14 mouse cellular contexts compared by ENCODE assay signal in genomic region chr5:96395786-96396650, GRCm38 (mm10). TPM values are rescaled to one million over a fixed set of nuclear protein-coding genes. Genes with fewer than 3 reads are reported as not detected.
DNase-seq lines count a peak whose midpoint lies in the region; ATAC-seq and TF ChIP-seq lines count a peak whose summit lies in the region.
"Had no signal": no experiment of that assay in that cellular context is flagged by ENCODE, and none has a peak within 500 bp of the region (broad histone marks: within the 10 kb centered on the region; RNA-seq: fewer than 3 reads in every experiment).

No protein-coding gene starts in this region.

- peaks cover 8% of the 10 kb centered on the region for H3K4me1 ChIP-seq in heart, embryonic 11.5 days (ENCODE audit: control insufficient read depth, insufficient read depth, low read length)
- no peaks in the 10 kb centered on the region for H3K4me1 ChIP-seq in liver, postnatal 0 days (ENCODE audit: insufficient read depth)
- no peaks in the 10 kb centered on the region for H3K4me1 ChIP-seq in liver, embryonic 12.5 days
- H3K4me1 ChIP-seq in forebrain, embryonic 16.5 days (replicated peaks; ENCODE audit: control insufficient read depth, insufficient read depth, low read length) = no peaks in the 10 kb centered on the region
- H3K4me1 ChIP-seq: liver, embryonic 15.5 days had no signal

- no peak for TF ChIP-seq EP300 in liver, postnatal 0 days (IDR thresholded peaks at IDR 0.05; ENCODE audit: low read depth)

- no peak for TF ChIP-seq CTCF in liver, postnatal 0 days (IDR thresholded peaks at IDR 0.05; ENCODE audit: low read depth)
- TF ChIP-seq CTCF in layer of hippocampus, adult 2 months (conservative IDR thresholded peaks at IDR 0.05) = no peak

- DNase-seq in heart, adult 11 months = peak; percentile 27
- DNase-seq in liver, postnatal 0 days = peak; percentile 18
- peak; percentile 29 for DNase-seq in embryo, embryonic 9.5 days (ENCODE audit: extremely low spot score)
- DNase-seq in mesoderm, embryonic 11.5 days (ENCODE audit: low read depth, low spot score) = peak; percentile 37
- no peak for DNase-seq in layer of hippocampus, adult 2 months (ENCODE audit: low spot score in 2 of 2)
- DNase-seq: adrenal gland, adult 8-10 months; cerebellum, postnatal 25 days; thymus, postnatal 14 days had no signal

- no peak overlapping the region for H3K4me2 ChIP-seq in heart, embryonic 11.5 days
- H3K4me2 ChIP-seq in liver, postnatal 0 days (ENCODE audit: low read depth, low read length) = 0 out of 2 replicates have a peak overlapping the region, but pooled peaks have one; percentile 18
- no peak overlapping the region for H3K4me2 ChIP-seq in liver, embryonic 12.5 days
- no peak overlapping the region for H3K4me2 ChIP-seq in forebrain, embryonic 16.5 days (ENCODE audit: low read length)
- H3K4me2 ChIP-seq: liver, embryonic 15.5 days had no signal

- no peak overlapping the region for H3K4me3 ChIP-seq in heart, embryonic 11.5 days (ENCODE audit: low read depth, low read length)
- no peak overlapping the region for H3K4me3 ChIP-seq in liver, postnatal 0 days (ENCODE audit: low read depth, low read length)
- H3K4me3 ChIP-seq in liver, embryonic 12.5 days = no peak overlapping the region
- H3K4me3 ChIP-seq in layer of hippocampus, adult 2 months = no peak overlapping the region
- no peak overlapping the region for H3K4me3 ChIP-seq in forebrain, embryonic 16.5 days (replicated peaks; ENCODE audit: low read length)
- H3K4me3 ChIP-seq: left cerebral cortex, adult 2 months; liver, embryonic 15.5 days had no signal

- no peak overlapping the region for H3K27ac ChIP-seq in heart, embryonic 11.5 days (ENCODE audit: low read depth, low read length)
- H3K27ac ChIP-seq in liver, postnatal 0 days (ENCODE audit: low read depth) = no peak overlapping the region
- no peak overlapping the region for H3K27ac ChIP-seq in liver, embryonic 12.5 days
- H3K27ac ChIP-seq in layer of hippocampus, adult 2 months = no peak overlapping the region
- no peak overlapping the region for H3K27ac ChIP-seq in forebrain, embryonic 16.5 days (ENCODE audit: low read length)
- H3K27ac ChIP-seq: left cerebral cortex, adult 2 months; liver, embryonic 15.5 days had no signal

- H3K36me3 ChIP-seq in heart, embryonic 11.5 days (ENCODE audit: control insufficient read depth, insufficient read depth, low read length) = no peaks in the 10 kb centered on the region
- no peaks in the 10 kb centered on the region for H3K36me3 ChIP-seq in liver, postnatal 0 days (replicated peaks; ENCODE audit: insufficient read depth, low read length)
- H3K36me3 ChIP-seq in liver, embryonic 12.5 days = no peaks in the 10 kb centered on the region
- no peaks in the 10 kb centered on the region for H3K36me3 ChIP-seq in forebrain, embryonic 16.5 days (ENCODE audit: control insufficient read depth, insufficient read depth)
- H3K36me3 ChIP-seq: liver, embryonic 15.5 days had no signal

- no peak for ATAC-seq in heart, embryonic 11.5 days (replicated peaks; ENCODE audit: insufficient number of reproducible peaks, low FRiP score, low TSS enrichment)
- ATAC-seq in liver, postnatal 0 days = peak; percentile 60
- ATAC-seq in liver, embryonic 12.5 days = no peak
- ATAC-seq in forebrain, embryonic 16.5 days = no peak

- 50% methylated on average over 5 of the region's 5 CpGs for WGBS in heart, embryonic 11.5 days (ENCODE audit: insufficient replicate concordance)
- 48% methylated on average over 5 of the region's 5 CpGs for WGBS in liver, postnatal 0 days (ENCODE audit: insufficient replicate concordance)
- 52% methylated on average over 5 of the region's 5 CpGs for WGBS in liver, embryonic 12.5 days (ENCODE audit: insufficient replicate concordance)
- 28% methylated on average over 5 of the region's 5 CpGs for WGBS in forebrain, embryonic 16.5 days

- no peak overlapping the region for H3K9ac ChIP-seq in heart, embryonic 11.5 days (ENCODE audit: low read depth, low read length)
- no peak overlapping the region for H3K9ac ChIP-seq in liver, postnatal 0 days (replicated peaks)
- H3K9ac ChIP-seq in liver, embryonic 12.5 days = no peak overlapping the region
- no peak overlapping the region for H3K9ac ChIP-seq in forebrain, embryonic 16.5 days (replicated peaks; ENCODE audit: low read depth, low read length)
- H3K9ac ChIP-seq: liver, embryonic 15.5 days had no signal

- no peaks in the 10 kb centered on the region for H3K27me3 ChIP-seq in heart, embryonic 11.5 days (ENCODE audit: control insufficient read depth, insufficient read depth, low read length)
- H3K27me3 ChIP-seq in liver, postnatal 0 days (ENCODE audit: insufficient read depth, low read length) = no peaks in the 10 kb centered on the region
- no peaks in the 10 kb centered on the region for H3K27me3 ChIP-seq in liver, embryonic 12.5 days (replicated peaks)
- no peaks in the 10 kb centered on the region for H3K27me3 ChIP-seq in forebrain, embryonic 16.5 days (replicated peaks; ENCODE audit: control insufficient read depth, insufficient read depth, low read length)
- H3K27me3 ChIP-seq: liver, embryonic 15.5 days had no signal

- H3K9me3 ChIP-seq in heart, embryonic 11.5 days (replicated peaks; ENCODE audit: control insufficient read depth, low read length) = no peaks in the 10 kb centered on the region
- H3K9me3 ChIP-seq in liver, postnatal 0 days (ENCODE audit: low read length) = no peaks in the 10 kb centered on the region
- no peaks in the 10 kb centered on the region for H3K9me3 ChIP-seq in liver, embryonic 12.5 days (replicated peaks)
- no peaks in the 10 kb centered on the region for H3K9me3 ChIP-seq in forebrain, embryonic 16.5 days (ENCODE audit: control insufficient read depth, low read length)

RNA-seq across cellular contexts. Expression of gene Fras1, which starts 22.3 kb away (rescaled TPM):
- 25.2 and 43.9 TPM in 2 replicates for polyA plus RNA-seq in heart, embryonic 11.5 days (2014; fragmentation: Nextera tagmentation; extraction: Ambion mirVana)
- 0.41 and 0.44 TPM in 2 replicates for polyA plus RNA-seq in liver, postnatal 0 days (2015; fragmentation: Nextera tagmentation; extraction: Ambion mirVana)
- polyA plus RNA-seq in liver, embryonic 12.5 days (2016; fragmentation: Nextera tagmentation; extraction: Ambion mirVana) = 3.0 and 3.2 TPM in 2 replicates
- total RNA-seq in layer of hippocampus, adult 2 months (2021) = 10 to 100 TPM; 11.6 to 12.4 TPM
- polyA plus RNA-seq in forebrain, embryonic 16.5 days (2015; fragmentation: Nextera tagmentation; extraction: Ambion mirVana) = 2.8 and 3.4 TPM in 2 replicates
- total RNA-seq: neutrophil, adult 5-6 weeks had no signal

Comparison
In these comparisons a context has a peak if more than half of its experiments do, and no peak if none do; other contexts are left out.
1. DNase-seq: peak in heart, adult 11 months (single experiment), liver, postnatal 0 days (single experiment), embryo, embryonic 9.5 days (single experiment) and mesoderm, embryonic 11.5 days (single experiment); none in layer of hippocampus, adult 2 months (0 of 2).